Mouse (Mus musculus) lung, adult 2 months (tissue): ENCODE results near the gene Vps11. TPM values are rescaled to one million over a fixed set of nuclear protein-coding genes. Genes with fewer than 3 reads are reported as not detected.
"Not testable (repeated sequence)": the region's sequence is repeated elsewhere in the genome, so short reads cannot be mapped to it uniquely, and the experiment has no call there.

Source experiments
- DNase-seq: peaks from one replicate; pipeline ENCODE4 v3.0.0; 2022
- H3K4me1 ChIP-seq: fragments of 200-500 bp; 2 replicates; pipeline ENCODE4 v1.6.1; 2011; ENCODE audit warnings: low read length; ENCODE audit not compliant: control insufficient read depth, insufficient read depth
- H3K4me3 ChIP-seq: fragments of 200-500 bp; replicated peaks from 2 replicates; pipeline ENCODE3; 2011; ENCODE audit warnings: low read depth, mild to moderate bottlenecking, control low read depth, low read length; ENCODE audit errors: extremely low read depth
- CTCF ChIP-seq: fragments of 200-500 bp; IDR thresholded peaks from 2 replicates; pipeline ENCODE4 v1.5.1; 2011; ENCODE audit warnings: mild to moderate bottlenecking, low read length, control low read depth; ENCODE audit not compliant: insufficient read depth
- POLR2A ChIP-seq: fragments of 200-500 bp; IDR thresholded peaks from 2 replicates; pipeline ENCODE4 v1.6.1; 2011; ENCODE audit warnings: low read depth, mild to moderate bottlenecking, control low read depth, low read length, borderline replicate concordance; ENCODE audit errors: extremely low read depth
- WGBS: fragments of 180-500 bp; shearing (Covaris S2); methylation state at CpG from one replicate; pipeline ENCODE4 v1.1.7; 2018; 5-methylcytosine and 5-hydroxymethylcytosine counted together
- polyA plus RNA-seq: library from polyadenylated mRNA; depleted of rRNA; stranded (reverse); fragments of >200 nt; gene quantifications from 2 replicates; pipeline ENCODE4 v1.2.3, GENCODE M21; 2012; rRNA removed

Gene Vps11
- polyA plus RNA-seq, result 21.6 and 30.2 TPM in 2 replicates

DNA sequence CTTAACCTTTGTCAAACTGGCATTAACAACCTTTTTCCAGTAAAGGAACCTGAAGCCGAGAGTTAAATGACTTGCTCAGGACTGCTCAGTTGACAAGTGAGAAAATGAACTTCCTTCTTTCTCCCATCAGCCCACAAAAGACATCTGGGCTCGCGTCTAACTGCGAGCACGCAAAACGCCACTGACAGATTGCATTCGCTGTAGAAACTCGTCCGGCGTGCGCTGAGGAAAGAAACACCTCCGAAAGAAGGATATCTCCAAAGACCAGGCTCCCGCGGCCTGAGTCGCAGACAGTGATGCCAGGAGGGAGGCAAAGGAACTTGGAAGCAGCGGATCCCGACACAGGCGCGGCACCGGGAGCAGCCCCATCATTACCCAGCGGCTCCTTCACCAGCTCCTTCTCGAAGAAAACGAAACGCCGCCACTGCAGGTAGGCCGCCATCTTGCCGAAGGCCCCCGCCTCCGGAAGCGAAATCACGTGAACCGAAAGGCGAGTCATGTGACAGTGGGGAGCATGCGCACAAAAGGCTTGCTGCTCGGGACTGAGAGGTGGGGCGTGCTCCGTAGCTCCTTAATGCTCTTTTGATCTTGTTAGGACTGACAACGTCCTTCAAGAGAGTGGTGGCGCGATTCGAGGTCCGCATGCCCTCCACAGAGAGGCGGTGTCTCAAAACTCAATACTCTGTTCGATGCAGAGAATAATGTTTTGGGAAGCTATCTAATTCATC lies at the start of gene Vps11:
Gene Vps11, minus strand, starts transcription at position 481 of the 728 bp plus-strand sequence.
- peak; percentile 94 for TF ChIP-seq POLR2A
- no peak for TF ChIP-seq CTCF
- Histone ChIP-seq H3K4me3 (peak within 1 kb of the TSS; percentile 98), H3K4me1 (peaks cover 7% of the 10 kb centered on the region; the same call in 1 of the 2 replicates)
- under 1% methylated on average over 44 of the region's 44 CpGs for WGBS
- DNase-seq, result peak; percentile 92

DNA sequence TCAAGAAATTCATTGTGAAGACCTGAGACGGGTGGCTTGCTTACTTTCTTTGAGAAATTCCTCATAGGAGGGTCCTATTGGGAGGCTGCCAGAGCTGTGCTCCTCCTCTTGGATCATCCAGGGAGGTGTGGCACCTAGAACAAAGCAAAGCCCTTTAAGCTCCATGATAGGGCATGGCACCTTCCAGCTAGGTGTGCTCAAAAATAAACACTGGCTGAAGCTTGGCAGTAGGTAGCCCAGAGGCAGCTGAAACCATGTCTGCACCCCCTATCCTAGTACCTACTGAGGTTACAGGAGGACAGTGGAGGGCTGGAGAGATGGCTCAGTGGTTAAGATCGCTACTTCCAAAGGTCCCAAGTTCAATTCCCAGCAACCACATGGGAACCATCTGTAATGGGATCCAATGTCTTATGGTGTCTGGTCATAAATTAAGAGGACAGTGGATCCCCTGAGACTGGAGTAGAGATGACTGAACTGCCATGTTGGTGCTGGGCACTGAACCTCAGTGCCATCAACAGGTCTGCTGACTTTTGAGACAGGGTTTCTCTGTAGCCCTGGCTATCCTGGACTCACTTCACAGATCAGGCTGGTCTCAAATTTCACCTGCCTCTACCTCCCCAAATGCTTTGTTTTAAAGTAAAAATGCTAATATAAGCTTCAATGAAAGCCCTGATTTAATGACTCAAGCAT lies 49.3 kb upstream of the Vps11 start:
- peaks cover 2% of the 10 kb centered on the region; the same call in 1 of the 2 replicates for H3K4me1 ChIP-seq
- TF ChIP-seq CTCF (no peak), POLR2A (no peak)
- 70% methylated on average over 2 of the region's 2 CpGs for WGBS
- no peak overlapping the region for H3K4me3 ChIP-seq
- DNase-seq, result no peak

GRCm38 (mm10) chr9:44408693-44409092 lies 47.2 kb upstream of the Vps11 start:
- not testable (repeated sequence) for H3K4me1 ChIP-seq, DNase-seq, H3K4me3 ChIP-seq
- 77% methylated on average over 9 of the region's 9 CpGs for WGBS

- no peak for DNase-seq
- under 1% methylated on average over 24 of the region's 24 CpGs for WGBS
- peak overlapping the region; percentile 95 for H3K4me3 ChIP-seq
- TF ChIP-seq CTCF, result no peak
- no peak for TF ChIP-seq POLR2A
- H3K4me1 ChIP-seq, result peaks cover 2% of the 10 kb centered on the region; the same call in 1 of the 2 replicates
Measured at GRCm38 (mm10) chr9:44407752-44408097, 46.3 kb upstream of the Vps11 start.

- TF ChIP-seq CTCF (no peak), POLR2A (peak; percentile 64; the same call in 1 of the 2 replicates)
- H3K4me1 ChIP-seq, result peaks cover 2% of the 10 kb centered on the region; the same call in 1 of the 2 replicates
- peak; percentile 93 for DNase-seq
- WGBS, result under 1% methylated on average over 51 of the region's 51 CpGs
- H3K4me3 ChIP-seq, result peak within 1 kb of the TSS; percentile 95
Measured at GRCm38 (mm10) chr9:44406906-44407751, 45.7 kb upstream of the Vps11 start, which contains the start of the genes Rps25 and Trappc4. Rps25 (plus strand) TSS chr9:44407139. Trappc4 (minus strand) TSS chr9:44407600.

GRCm38 (mm10) chr9:44405011-44405410 lies 43.5 kb upstream of the Vps11 start:
- no peak for TF ChIP-seq POLR2A
- TF ChIP-seq CTCF, result no peak
- H3K4me1 ChIP-seq, result peaks cover 2% of the 10 kb centered on the region; the same call in 1 of the 2 replicates
- WGBS, result 63% methylated on average over 3 of the region's 3 CpGs
- H3K4me3 ChIP-seq, result no peak overlapping the region
- no peak for DNase-seq

- TF ChIP-seq CTCF, result no peak
- no peak for TF ChIP-seq POLR2A
- WGBS, result 72% methylated on average over 4 of the region's 4 CpGs
- no peaks in the 10 kb centered on the region for H3K4me1 ChIP-seq
- no peak overlapping the region for H3K4me3 ChIP-seq
- DNase-seq, result no peak
Measured at GRCm38 (mm10) chr9:44401081-44401480, 39.6 kb upstream of the Vps11 start.

GRCm38 (mm10) chr9:44399795-44400114 lies 38.3 kb upstream of the Vps11 start:
- Histone ChIP-seq H3K4me3 (no peak overlapping the region), H3K4me1 (no peaks in the 10 kb centered on the region)
- DNase-seq, result no peak
- 84% methylated on average over 6 of the region's 6 CpGs for WGBS
- TF ChIP-seq POLR2A (no peak), CTCF (no peak)

DNA sequence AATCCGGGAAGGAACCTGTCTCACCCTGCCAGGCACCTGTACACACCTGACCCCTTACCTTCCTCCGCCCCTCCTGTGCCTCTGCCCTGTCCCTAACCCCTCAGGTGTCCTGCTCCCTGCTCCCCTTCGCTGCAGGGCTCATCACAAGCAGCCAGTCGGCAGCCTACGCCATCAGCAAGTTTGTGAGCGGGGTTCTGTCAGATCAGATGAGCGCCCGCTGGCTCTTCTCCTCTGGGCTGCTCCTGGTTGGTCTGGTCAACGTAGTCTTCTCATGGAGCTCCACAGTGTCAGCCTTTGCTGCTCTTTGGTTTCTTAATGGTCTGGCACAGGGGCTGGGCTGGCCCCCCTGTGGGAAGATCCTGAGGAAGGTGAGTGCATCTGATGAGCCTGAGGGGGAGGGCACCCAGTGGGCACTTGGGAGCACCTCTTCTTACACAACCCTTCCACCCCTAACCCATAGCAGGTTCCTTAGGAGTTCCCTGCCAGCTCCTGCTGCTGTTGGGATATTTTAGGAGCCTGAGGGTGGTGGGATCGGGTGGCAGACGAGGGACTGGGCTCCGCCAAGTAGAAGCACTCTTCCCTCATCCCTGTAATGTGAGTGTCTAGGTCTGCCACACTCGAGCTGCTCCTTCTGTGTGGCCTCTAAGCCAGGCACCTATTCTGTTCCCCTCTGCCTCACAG lies 37.8 kb upstream of the Vps11 start:
- no peaks in the 10 kb centered on the region for H3K4me1 ChIP-seq
- no peak for TF ChIP-seq CTCF
- TF ChIP-seq POLR2A, result no peak
- 86% methylated on average over 13 of the region's 13 CpGs for WGBS
- DNase-seq, result no peak
- no peak overlapping the region for H3K4me3 ChIP-seq
